In the genomic region with DNA sequence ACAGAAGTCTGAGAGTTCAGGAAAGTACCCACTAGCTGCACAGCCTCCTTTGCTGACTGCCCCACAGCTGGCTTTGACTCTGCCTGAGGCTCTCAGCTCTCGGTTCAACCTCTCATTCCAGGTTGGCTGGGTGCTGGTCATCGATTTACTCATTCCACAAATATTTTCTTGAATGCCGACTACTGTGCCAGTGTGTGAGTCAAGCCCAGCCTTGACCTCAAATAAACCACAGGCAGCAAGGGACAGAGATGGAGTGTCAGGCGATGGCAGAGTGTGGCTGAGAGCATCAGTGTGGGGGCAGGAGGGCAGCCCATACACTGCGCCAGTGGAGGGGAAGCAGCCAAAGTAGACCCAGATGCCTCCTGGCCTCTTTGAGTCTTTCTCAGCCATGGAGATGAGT, we compare ENCODE assay signal across 10 mouse cellular contexts.
A peak's percentile ranks its signal among the peaks of the same experiment; 100 is the strongest.
DNase-seq lines count a peak whose midpoint lies in the region; ATAC-seq and TF ChIP-seq lines count a peak whose summit lies in the region.
"Had no signal": no experiment of that assay in that cellular context is flagged by ENCODE, and none has a peak within 500 bp of the region (broad histone marks: within the 10 kb centered on the region; RNA-seq: fewer than 3 reads in every experiment).

No protein-coding gene starts in this region.

- H3K9ac ChIP-seq in liver, adult 2 months (ENCODE audit: low read depth, low read length): no peak overlapping the region
- no peak overlapping the region for H3K9ac ChIP-seq in liver, embryonic 12.5 days
- no peak overlapping the region for H3K9ac ChIP-seq in heart, embryonic 15.5 days
- H3K9ac ChIP-seq in stomach, embryonic 14.5 days (replicated peaks; ENCODE audit: low read depth, low read length): no peak overlapping the region
- H3K9ac ChIP-seq: hindbrain, embryonic 15.5 days had no signal

- H3K79me2 ChIP-seq in liver, adult 2 months (ENCODE audit: control insufficient read depth, insufficient read depth, low read length): no peaks in the 10 kb centered on the region

- TF ChIP-seq CTCF in liver, adult 2 months (IDR thresholded peaks at IDR 0.05; ENCODE audit: low read depth, low read length): 0 out of 2 replicates have a peak, but pooled peaks have one; percentile 1
- TF ChIP-seq CTCF in thymus, adult 2 months (IDR thresholded peaks at IDR 0.05; ENCODE audit: borderline replicate concordance, control insufficient read depth, extremely low read depth, insufficient read depth, low read length, poor library complexity): no peak

- H3K27me3 ChIP-seq in liver, adult 2 months (ENCODE audit: control insufficient read depth, insufficient read depth, low read length): no peaks in the 10 kb centered on the region
- H3K27me3 ChIP-seq in liver, embryonic 12.5 days (replicated peaks): no peaks in the 10 kb centered on the region
- no peaks in the 10 kb centered on the region for H3K27me3 ChIP-seq in heart, embryonic 15.5 days
- H3K27me3 ChIP-seq in stomach, embryonic 14.5 days (ENCODE audit: control insufficient read depth, insufficient read depth, low read length): no peaks in the 10 kb centered on the region
- H3K27me3 ChIP-seq in thymus, adult 2 months (ENCODE audit: control insufficient read depth, insufficient read depth, low read length): no peaks in the 10 kb centered on the region
- H3K27me3 ChIP-seq: hindbrain, embryonic 15.5 days had no signal

- ATAC-seq in liver, embryonic 12.5 days: no peak
- ATAC-seq in heart, embryonic 15.5 days (replicated peaks; ENCODE audit: insufficient number of reproducible peaks, insufficient read depth, low FRiP score, low read depth): no peak
- ATAC-seq in stomach, embryonic 14.5 days (ENCODE audit: insufficient number of reproducible peaks, insufficient read depth, low FRiP score, low read depth): peak; percentile 48; the same call in 1 of the 2 replicates

- no peak overlapping the region for H3K4me2 ChIP-seq in liver, embryonic 12.5 days
- H3K4me2 ChIP-seq in heart, embryonic 15.5 days: no peak overlapping the region
- no peak overlapping the region for H3K4me2 ChIP-seq in stomach, embryonic 14.5 days (replicated peaks; ENCODE audit: low read depth, low read length)
- H3K4me2 ChIP-seq: hindbrain, embryonic 15.5 days had no signal

- peaks cover 13% of the 10 kb centered on the region for H3K4me1 ChIP-seq in liver, adult 2 months (ENCODE audit: control insufficient read depth, insufficient read depth, low read length)
- 0 out of 2 replicates have a peak, but pooled peaks cover 3% of the 10 kb centered on the region for H3K4me1 ChIP-seq in liver, embryonic 12.5 days
- peaks cover 19% of the 10 kb centered on the region for H3K4me1 ChIP-seq in heart, embryonic 15.5 days (replicated peaks)
- H3K4me1 ChIP-seq in stomach, embryonic 14.5 days (ENCODE audit: control insufficient read depth, insufficient read depth, low read length): peaks cover 13% of the 10 kb centered on the region; the same call in 1 of the 2 replicates
- H3K4me1 ChIP-seq in thymus, adult 2 months (replicated peaks; ENCODE audit: control insufficient read depth, insufficient read depth, low read length): 0 out of 2 replicates have a peak, but pooled peaks cover 2% of the 10 kb centered on the region
- H3K4me1 ChIP-seq: hindbrain, embryonic 15.5 days had no signal

- H3K27ac ChIP-seq in liver, adult 2 months (replicated peaks; ENCODE audit: insufficient read depth, low read depth, low read length): peak overlapping the region; percentile 42
- no peak overlapping the region for H3K27ac ChIP-seq in liver, embryonic 12.5 days
- 0 out of 2 replicates have a peak overlapping the region, but pooled peaks have one; percentile 13 for H3K27ac ChIP-seq in heart, embryonic 15.5 days
- H3K27ac ChIP-seq in stomach, embryonic 14.5 days (ENCODE audit: low read length): no peak overlapping the region; the same call in 1 of the 2 replicates
- no peak overlapping the region for H3K27ac ChIP-seq in thymus, adult 2 months (ENCODE audit: control insufficient read depth, insufficient read depth, low read length)
- H3K27ac ChIP-seq: hindbrain, embryonic 15.5 days had no signal

- peak; percentile 97 for DNase-seq in liver, adult 2 months (ENCODE audit: extremely low read depth, low read depth, low spot score)
- DNase-seq in kidney, postnatal 36 days: peak; percentile 52 to 53
- no peak for DNase-seq in spleen, postnatal 4 days (ENCODE audit: low spot score in 2 of 2)
- DNase-seq in spleen, postnatal 14 days (ENCODE audit: low spot score in 2 of 2): no peak
- no peak for DNase-seq in thymus, adult 2 months

- TF ChIP-seq POLR2A in liver, adult 2 months (IDR thresholded peaks at IDR 0.05; ENCODE audit: extremely low read depth, insufficient read depth, low read length): no peak
- no peak for TF ChIP-seq POLR2A in thymus, adult 2 months (IDR thresholded peaks at IDR 0.05; ENCODE audit: control insufficient read depth, extremely low read depth, insufficient read depth, low read length, poor library complexity)

- H3K36me3 ChIP-seq in liver, adult 2 months (ENCODE audit: control insufficient read depth, insufficient read depth, low read length): no peaks in the 10 kb centered on the region
- H3K36me3 ChIP-seq in liver, embryonic 12.5 days: no peaks in the 10 kb centered on the region
- H3K36me3 ChIP-seq in heart, embryonic 15.5 days: no peaks in the 10 kb centered on the region
- H3K36me3 ChIP-seq in stomach, embryonic 14.5 days (ENCODE audit: control insufficient read depth, insufficient read depth, low read length): no peaks in the 10 kb centered on the region
- H3K36me3 ChIP-seq in thymus, adult 2 months (ENCODE audit: control insufficient read depth, insufficient read depth, low read length): no peaks in the 10 kb centered on the region
- H3K36me3 ChIP-seq: G1E; hindbrain, embryonic 15.5 days had no signal

- 18% methylated on average over 5 of the region's 5 CpGs for WGBS in liver, adult 2 months
- WGBS in liver, embryonic 12.5 days (ENCODE audit: insufficient replicate concordance): 48% methylated on average over 5 of the region's 5 CpGs
- WGBS in heart, embryonic 15.5 days: 32% methylated on average over 5 of the region's 5 CpGs
- WGBS in stomach, embryonic 14.5 days: 33% methylated on average over 5 of the region's 5 CpGs
- 86% methylated on average over 5 of the region's 5 CpGs for WGBS in thymus, adult 2 months

- H3K9me3 ChIP-seq in liver, embryonic 12.5 days (replicated peaks): no peaks in the 10 kb centered on the region
- no peaks in the 10 kb centered on the region for H3K9me3 ChIP-seq in heart, embryonic 15.5 days (replicated peaks)
- no peaks in the 10 kb centered on the region for H3K9me3 ChIP-seq in stomach, embryonic 14.5 days (ENCODE audit: control insufficient read depth, low read depth, low read length)
- H3K9me3 ChIP-seq: G1E; hindbrain, embryonic 15.5 days had no signal

- no peak overlapping the region for H3K4me3 ChIP-seq in liver, adult 2 months (ENCODE audit: insufficient read depth, low read depth, low read length)
- H3K4me3 ChIP-seq in liver, embryonic 12.5 days: no peak overlapping the region
- no peak overlapping the region for H3K4me3 ChIP-seq in heart, embryonic 15.5 days
- H3K4me3 ChIP-seq in stomach, embryonic 14.5 days (ENCODE audit: low read depth, low read length): no peak overlapping the region
- no peak overlapping the region for H3K4me3 ChIP-seq in thymus, adult 2 months (ENCODE audit: control insufficient read depth, insufficient read depth, low read length)
- H3K4me3 ChIP-seq: hindbrain, embryonic 15.5 days had no signal

Comparison
In these comparisons a context has a peak if more than half of its experiments do, and no peak if none do; other contexts are left out.
1. H3K27ac ChIP-seq: peak in liver, adult 2 months (single experiment) and heart, embryonic 15.5 days (single experiment); none in liver, embryonic 12.5 days (single experiment), stomach, embryonic 14.5 days (single experiment) and thymus, adult 2 months (single experiment).
2. DNase-seq: peak in liver, adult 2 months (single experiment) and kidney, postnatal 36 days (2 of 2); none in spleen, postnatal 4 days (0 of 2), spleen, postnatal 14 days (0 of 2) and thymus, adult 2 months (single experiment).